Mouse (Mus musculus): ENCODE data around the gene 1110051M20Rik.

DNA sequence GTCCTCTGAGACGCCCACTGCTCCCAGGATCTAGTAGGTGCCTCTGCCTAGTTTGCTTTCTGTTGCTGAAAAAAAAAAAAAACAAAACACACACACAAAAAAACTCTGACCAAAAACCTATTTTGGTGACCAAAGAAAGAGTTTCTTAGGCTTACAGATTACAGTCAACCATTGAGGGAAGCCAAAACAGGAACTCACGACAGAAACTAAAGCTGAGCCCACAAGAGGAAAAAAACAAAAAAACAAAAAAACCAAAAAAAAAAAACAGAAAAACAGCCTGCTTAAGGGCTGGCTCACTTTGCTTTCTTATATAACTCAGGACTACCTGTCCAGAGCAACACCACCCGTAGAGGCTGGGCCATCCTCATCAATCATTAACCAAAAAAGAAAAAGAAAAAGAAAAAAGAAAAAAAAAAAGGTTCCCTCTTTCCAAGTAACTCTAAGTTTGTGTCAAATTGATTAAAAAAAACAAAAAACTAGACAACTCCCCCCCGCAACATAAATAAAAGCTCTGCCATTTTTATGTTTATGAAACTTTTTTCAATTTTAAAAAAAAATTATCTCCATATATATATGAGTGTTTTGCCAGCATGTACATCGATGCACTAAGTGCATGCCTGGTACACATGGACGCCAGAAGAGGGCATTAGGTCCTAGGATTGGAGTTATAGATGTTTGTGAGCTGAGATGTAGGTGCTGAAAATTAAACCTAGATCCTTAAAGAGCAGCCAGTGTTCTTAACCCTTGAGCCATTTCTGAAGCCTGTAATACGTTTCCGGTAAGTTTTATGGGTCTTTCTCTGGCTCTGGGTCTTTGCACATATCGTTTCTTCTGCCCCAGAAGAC, 8.9 kb upstream of the 1110051M20Rik start:
- TF ChIP-seq MYC (IDR thresholded peaks at IDR 0.05; ENCODE audit: low read depth, low read length), result no peak
- TF ChIP-seq EP300 (IDR thresholded peaks at IDR 0.05; ENCODE audit: low read length), result no peak
- TF ChIP-seq POLR2A (IDR thresholded peaks at IDR 0.05; ENCODE audit: low read depth, low read length), result no peak
- no peak for TF ChIP-seq MAX (IDR thresholded peaks at IDR 0.05; ENCODE audit: low read length)
- TF ChIP-seq CTCF (conservative IDR thresholded peaks at IDR 0.05 in 1 of 2, IDR thresholded peaks at IDR 0.05 in 1 of 2; ENCODE audit: low read depth in 2 of 2, low read length in 2 of 2), result peak in 1 of 2 experiments; percentile 45; a peak in 2 of 4 replicates
- TF ChIP-seq BHLHE40 (IDR thresholded peaks at IDR 0.05; ENCODE audit: low read depth, low read length), result no peak
- no peak for TF ChIP-seq TCF12 (IDR thresholded peaks at IDR 0.05; ENCODE audit: low read depth, low read length)
- no peak for TF ChIP-seq USF1 (IDR thresholded peaks at IDR 0.05; ENCODE audit: low read depth, low read length)
- no peak for TF ChIP-seq ZMIZ1 (IDR thresholded peaks at IDR 0.05; ENCODE audit: low read depth, low read length)
- TF ChIP-seq ZC3H11A (IDR thresholded peaks at IDR 0.05; ENCODE audit: low read depth, low read length), result no peak
- no peak for TF ChIP-seq NRF1 (IDR thresholded peaks at IDR 0.05; ENCODE audit: low read depth, low read length)
- TF ChIP-seq CHD2 (IDR thresholded peaks at IDR 0.05; ENCODE audit: low read length), result no peak
